Mouse (Mus musculus) embryonic facial prominence, embryonic 11.5 days (tissue): ENCODE data around the gene Senp1. TPM values are rescaled to one million over a fixed set of nuclear protein-coding genes. Genes with fewer than 3 reads are reported as not detected.

Experiments used
- ATAC-seq: fragments of 200-750 bp; cut with Nextera tagmentation; replicated peaks from 2 replicates; pipeline ENCODE4 v1.8.0; 2017; ENCODE audit warnings: low read depth; ENCODE audit not compliant: insufficient number of reproducible peaks, low FRiP score, low TSS enrichment
- DNase-seq: peaks from one replicate; pipeline ENCODE4 v3.0.0-alpha.2; 2015; ENCODE audit warnings: low spot score
- H3K27ac ChIP-seq: fragments of 300-500 bp; sonication (generic); replicated peaks from 2 replicates; pipeline ENCODE4 v1.5.1; 2014; ENCODE audit warnings: mild to moderate bottlenecking, low read depth, low read length, control low read depth
- H3K27me3 ChIP-seq: fragments of 300-500 bp; sonication (generic); 2 replicates; pipeline ENCODE4 v1.6.1; 2014; ENCODE audit warnings: mild to moderate bottlenecking, low read length, moderate library complexity, mixed read lengths; ENCODE audit not compliant: control insufficient read depth, insufficient read depth
- H3K36me3 ChIP-seq: fragments of 300-500 bp; sonication (generic); replicated peaks from 2 replicates; pipeline ENCODE4 v1.6.1; 2014; ENCODE audit warnings: low read depth, mild to moderate bottlenecking, low read length, moderate library complexity, mixed read lengths; ENCODE audit not compliant: control insufficient read depth, insufficient read depth
- H3K4me1 ChIP-seq: fragments of 300-500 bp; sonication (generic); 2 replicates; pipeline ENCODE4 v1.6.1; 2014; ENCODE audit warnings: low read length, mixed read lengths; ENCODE audit not compliant: control insufficient read depth, insufficient read depth
- H3K4me2 ChIP-seq: fragments of 300-500 bp; sonication (generic); 2 replicates; pipeline ENCODE4 v1.6.1; 2014; ENCODE audit warnings: low read depth, mild to moderate bottlenecking, control low read depth, low read length, moderate library complexity
- H3K4me3 ChIP-seq: fragments of 300-500 bp; sonication (generic); 2 replicates; pipeline ENCODE4 v1.5.1; 2014; ENCODE audit warnings: low read depth, low read length, control low read depth
- H3K9ac ChIP-seq: fragments of 300-500 bp; sonication (generic); replicated peaks from 2 replicates; pipeline ENCODE4 v1.6.1; 2014; ENCODE audit warnings: mild to moderate bottlenecking, control low read depth, low read length
- H3K9me3 ChIP-seq: fragments of 300-500 bp; sonication (generic); replicated peaks from 2 replicates; pipeline ENCODE4 v1.6.1; 2016; ENCODE audit warnings: mild to moderate bottlenecking, low read length, inconsistent platforms, mixed read lengths; ENCODE audit not compliant: control insufficient read depth
- WGBS: fragments of 180-500 bp; shearing (Covaris S2); extraction: QIAGEN DNeasy Blood & Tissue Kit; methylation state at CpG from one replicate; pipeline ENCODE4 v1.1.7; 2014; 5-methylcytosine and 5-hydroxymethylcytosine counted together
- polyA plus RNA-seq: library from polyadenylated mRNA; unstranded; fragments of >200 nt; fragmentation: Nextera tagmentation; extraction: Ambion mirVana; gene quantifications from 2 replicates; pipeline ENCODE4 v1.2.1, GENCODE M21; 2014

Gene Senp1
- polyA plus RNA-seq, 1 experiment from 2014 or later: 45.7 TPM

GRCm38 (mm10) chr15:98021886-98022285 lies 71.7 kb downstream of the Senp1 start:
- Histone ChIP-seq H3K27me3 (no peaks in the 10 kb centered on the region), H3K4me2 (no peak overlapping the region), H3K4me1 (0 out of 2 replicates have a peak, but pooled peaks cover under 1% of the 10 kb centered on the region), H3K27ac (no peak overlapping the region), H3K4me3 (no peak overlapping the region), H3K36me3 (no peaks in the 10 kb centered on the region), H3K9me3 (no peaks in the 10 kb centered on the region), H3K9ac (no peak overlapping the region)
- peak; percentile 50 for DNase-seq
- WGBS: 52% methylated on average over 2 of the region's 2 CpGs
- ATAC-seq: no peak

GRCm38 (mm10) chr15:98019047-98019446 lies 74.5 kb downstream of the Senp1 start:
- Histone ChIP-seq H3K9me3 (no peaks in the 10 kb centered on the region), H3K9ac (no peak overlapping the region), H3K36me3 (no peaks in the 10 kb centered on the region), H3K4me2 (no peak overlapping the region), H3K4me1 (no peaks in the 10 kb centered on the region), H3K27ac (no peak overlapping the region), H3K27me3 (no peaks in the 10 kb centered on the region), H3K4me3 (no peak overlapping the region)
- no peak for DNase-seq
- 77% methylated on average over 3 of the region's 3 CpGs for WGBS
- no peak for ATAC-seq

- DNase-seq (no peak), ATAC-seq (no peak)
- Histone ChIP-seq H3K4me3 (no peak overlapping the region), H3K27ac (no peak overlapping the region), H3K27me3 (no peaks in the 10 kb centered on the region), H3K9me3 (no peaks in the 10 kb centered on the region), H3K4me2 (no peak overlapping the region), H3K4me1 (no peaks in the 10 kb centered on the region), H3K36me3 (no peaks in the 10 kb centered on the region), H3K9ac (no peak overlapping the region)
- WGBS: 79% methylated on average over 4 of the region's 4 CpGs
Measured at GRCm38 (mm10) chr15:98017925-98018324, 75.6 kb downstream of the Senp1 start.

- DNase-seq (no peak), ATAC-seq (no peak)
- Histone ChIP-seq H3K4me3 (no peak overlapping the region), H3K9ac (no peak overlapping the region), H3K4me2 (no peak overlapping the region), H3K27me3 (no peaks in the 10 kb centered on the region), H3K36me3 (no peaks in the 10 kb centered on the region), H3K27ac (no peak overlapping the region), H3K4me1 (no peaks in the 10 kb centered on the region), H3K9me3 (no peaks in the 10 kb centered on the region)
- 67% methylated on average over 6 of the region's 6 CpGs for WGBS
Measured at GRCm38 (mm10) chr15:98012810-98013209, 80.7 kb downstream of the Senp1 start.

DNA sequence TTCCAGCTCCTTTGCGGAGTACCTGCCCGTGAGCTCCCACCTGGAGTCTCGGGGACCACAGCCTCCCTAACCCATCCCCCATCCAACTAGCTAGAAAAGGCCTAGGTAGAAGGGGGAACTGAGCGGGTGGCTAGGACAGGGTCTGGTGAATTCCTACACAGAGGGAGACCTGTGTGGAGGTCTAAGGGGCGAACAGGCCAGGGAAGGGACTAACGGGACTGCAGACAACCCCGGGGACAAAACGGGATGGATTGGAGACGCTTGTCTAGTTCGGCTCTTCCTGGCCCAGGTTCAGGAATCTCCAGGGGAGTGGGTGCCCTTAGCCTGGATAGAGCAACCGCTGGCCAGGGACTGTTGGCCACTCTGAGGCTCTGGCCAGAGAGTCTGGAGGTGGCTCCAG lies 88.4 kb downstream of the Senp1 start:
- peaks cover 4% of the 10 kb centered on the region for H3K4me1 ChIP-seq
- H3K36me3 ChIP-seq: no peaks in the 10 kb centered on the region
- H3K9me3 ChIP-seq: no peaks in the 10 kb centered on the region
- peak overlapping the region; percentile 75 for H3K4me2 ChIP-seq
- DNase-seq (no peak), ATAC-seq (no peak)
- H3K9ac ChIP-seq: peak overlapping the region; percentile 74
- WGBS: 4% methylated on average over 11 of the region's 11 CpGs
- H3K27ac ChIP-seq: peak overlapping the region; percentile 44; the same call in 1 of the 2 replicates
- H3K4me3 ChIP-seq: peak overlapping the region; percentile 54
- H3K27me3 ChIP-seq: no peaks in the 10 kb centered on the region; the same call in 1 of the 2 replicates

DNA sequence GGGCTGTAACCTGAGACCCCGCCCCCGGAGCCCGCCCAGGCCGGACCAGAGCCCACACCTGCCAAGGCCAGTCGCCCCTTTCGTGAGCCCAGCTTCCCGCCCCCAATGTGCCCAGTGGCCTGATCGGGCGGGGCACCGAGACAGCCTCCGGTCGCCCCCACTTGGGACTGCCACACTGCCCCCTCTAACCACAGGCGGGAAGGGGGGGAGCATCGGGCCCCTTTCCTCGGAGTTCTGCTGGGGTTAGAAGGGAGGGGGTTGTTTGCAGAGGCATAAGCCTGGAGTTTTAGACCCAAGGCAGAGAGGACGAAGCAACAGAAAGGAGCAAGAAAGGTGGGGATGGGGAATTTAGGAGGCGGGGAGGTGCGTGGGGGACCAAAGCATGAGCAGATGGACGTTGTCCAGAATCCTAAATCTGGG lies 88.8 kb downstream of the Senp1 start:
- WGBS: under 1% methylated on average over 15 of the region's 19 CpGs
- Histone ChIP-seq H3K27ac (peak overlapping the region; percentile 81; the same call in 1 of the 2 replicates), H3K36me3 (no peaks in the 10 kb centered on the region), H3K9me3 (no peaks in the 10 kb centered on the region), H3K4me1 (peaks cover 5% of the 10 kb centered on the region), H3K9ac (peak overlapping the region; percentile 74), H3K4me2 (peak overlapping the region; percentile 75), H3K4me3 (peak overlapping the region; percentile 54), H3K27me3 (no peaks in the 10 kb centered on the region; the same call in 1 of the 2 replicates)
- ATAC-seq (no peak; the same call in none of the 2 replicates), DNase-seq (no peak)

GRCm38 (mm10) chr15:98003822-98004739 lies 89.5 kb downstream of the Senp1 start, which contains the start of gene Col2a1:
Col2a1 (minus strand) TSS chr15:98004695.
- WGBS: under 1% methylated on average over 54 of the region's 59 CpGs
- no peaks in the 10 kb centered on the region; the same call in 1 of the 2 replicates for H3K27me3 ChIP-seq
- peak; percentile 45 for ATAC-seq

More at GRCm38 (mm10) chr15:98003822-98004739, 89.5 kb downstream of the Senp1 start, which contains the start of gene Col2a1:
- peak within 1 kb of the TSS; percentile 75 for H3K4me2 ChIP-seq
- H3K9me3 ChIP-seq: no peaks in the 10 kb centered on the region
- H3K36me3 ChIP-seq: no peaks in the 10 kb centered on the region
- peaks cover 8% of the 10 kb centered on the region for H3K4me1 ChIP-seq
- H3K4me3 ChIP-seq: peak within 1 kb of the TSS; percentile 54
- DNase-seq: peak; percentile 87
- H3K27ac ChIP-seq: peak within 1 kb of the TSS; percentile 81
- H3K9ac ChIP-seq: peak within 1 kb of the TSS; percentile 74
